Mouse (Mus musculus): ENCODE results near the gene Nsl1. TPM values are rescaled to one million over a fixed set of nuclear protein-coding genes. Genes with fewer than 3 reads are reported as not detected.

The Nsl1 gene
- polyA plus RNA-seq, 1 experiment: 3.2 TPM

- no peak for TF ChIP-seq GATA1 (IDR thresholded peaks at IDR 0.05; ENCODE audit: low read length)
- no peak for TF ChIP-seq TAL1 (IDR thresholded peaks at IDR 0.05; ENCODE audit: low read length)
- Histone ChIP-seq H3K36me3 (ENCODE audit: control insufficient read depth) (peaks cover 71% of the 10 kb centered on the region), H3K4me1 (ENCODE audit: control insufficient read depth) (peaks cover 31% of the 10 kb centered on the region), H3K9me3 (ENCODE audit: control insufficient read depth, low read length) (no peaks in the 10 kb centered on the region), H3K27me3 (ENCODE audit: control insufficient read depth) (no peaks in the 10 kb centered on the region), H3K4me3 (replicated peaks) (no peak overlapping the region)
Measured at GRCm38 (mm10) chr1:191084951-191085559, 22.2 kb downstream of the Nsl1 start.

- TF ChIP-seq TAL1 (IDR thresholded peaks at IDR 0.05; ENCODE audit: low read length) (no peak), GATA1 (IDR thresholded peaks at IDR 0.05; ENCODE audit: low read length) (no peak)
- Histone ChIP-seq H3K4me3 (replicated peaks) (no peak overlapping the region), H3K9me3 (ENCODE audit: control insufficient read depth, low read length) (no peaks in the 10 kb centered on the region), H3K27me3 (ENCODE audit: control insufficient read depth) (no peaks in the 10 kb centered on the region), H3K36me3 (ENCODE audit: control insufficient read depth) (peaks cover 66% of the 10 kb centered on the region), H3K4me1 (ENCODE audit: control insufficient read depth) (peaks cover 32% of the 10 kb centered on the region)
Measured at GRCm38 (mm10) chr1:191085597-191085996, 22.8 kb downstream of the Nsl1 start.

- peaks cover 32% of the 10 kb centered on the region for H3K4me1 ChIP-seq (ENCODE audit: control insufficient read depth)
- H3K27me3 ChIP-seq (ENCODE audit: control insufficient read depth): no peaks in the 10 kb centered on the region
- no peak for TF ChIP-seq TAL1 (IDR thresholded peaks at IDR 0.05; ENCODE audit: low read length)
- no peak for TF ChIP-seq GATA1 (IDR thresholded peaks at IDR 0.05; ENCODE audit: low read length)
- no peaks in the 10 kb centered on the region for H3K9me3 ChIP-seq (ENCODE audit: control insufficient read depth, low read length)
- peaks cover 59% of the 10 kb centered on the region for H3K36me3 ChIP-seq (ENCODE audit: control insufficient read depth)
- H3K4me3 ChIP-seq (replicated peaks): no peak overlapping the region
Measured at GRCm38 (mm10) chr1:191086304-191086878, 23.6 kb downstream of the Nsl1 start.

- Histone ChIP-seq H3K36me3 (ENCODE audit: control insufficient read depth) (peaks cover 54% of the 10 kb centered on the region), H3K27me3 (ENCODE audit: control insufficient read depth) (no peaks in the 10 kb centered on the region), H3K4me1 (ENCODE audit: control insufficient read depth) (peaks cover 32% of the 10 kb centered on the region), H3K9me3 (ENCODE audit: control insufficient read depth, low read length) (no peaks in the 10 kb centered on the region), H3K4me3 (replicated peaks) (no peak overlapping the region)
- no peak for TF ChIP-seq GATA1 (IDR thresholded peaks at IDR 0.05; ENCODE audit: low read length)
- no peak for TF ChIP-seq TAL1 (IDR thresholded peaks at IDR 0.05; ENCODE audit: low read length)
Measured at GRCm38 (mm10) chr1:191086960-191087359, 24.1 kb downstream of the Nsl1 start.

- H3K27me3 ChIP-seq (ENCODE audit: control insufficient read depth): no peaks in the 10 kb centered on the region
- H3K36me3 ChIP-seq (ENCODE audit: control insufficient read depth): peaks cover 45% of the 10 kb centered on the region
- H3K4me1 ChIP-seq (ENCODE audit: control insufficient read depth): peaks cover 32% of the 10 kb centered on the region
- H3K9me3 ChIP-seq (ENCODE audit: control insufficient read depth, low read length): no peaks in the 10 kb centered on the region
- no peak for TF ChIP-seq GATA1 (IDR thresholded peaks at IDR 0.05; ENCODE audit: low read length)
- TF ChIP-seq TAL1 (IDR thresholded peaks at IDR 0.05; ENCODE audit: low read length): no peak
- H3K4me3 ChIP-seq (replicated peaks): no peak overlapping the region
Measured at GRCm38 (mm10) chr1:191087955-191088354, 25.1 kb downstream of the Nsl1 start.

- Histone ChIP-seq H3K9me3 (ENCODE audit: control insufficient read depth, low read length) (no peaks in the 10 kb centered on the region), H3K4me1 (ENCODE audit: control insufficient read depth) (peaks cover 30% of the 10 kb centered on the region)
Measured at GRCm38 (mm10) chr1:191089355-191089754, 26.5 kb downstream of the Nsl1 start.

GRCm38 (mm10) chr1:191092050-191092449 lies 29.2 kb downstream of the Nsl1 start:
- Histone ChIP-seq H3K27me3 (ENCODE audit: control insufficient read depth) (peaks cover 22% of the 10 kb centered on the region), H3K4me1 (ENCODE audit: control insufficient read depth) (peaks cover 25% of the 10 kb centered on the region), H3K9me3 (ENCODE audit: control insufficient read depth, low read length) (no peaks in the 10 kb centered on the region), H3K36me3 (ENCODE audit: control insufficient read depth) (peaks cover 4% of the 10 kb centered on the region), H3K4me3 (replicated peaks) (no peak overlapping the region)
- TF ChIP-seq GATA1 (IDR thresholded peaks at IDR 0.05; ENCODE audit: low read length) (no peak), TAL1 (IDR thresholded peaks at IDR 0.05; ENCODE audit: low read length) (no peak)

More at GRCm38 (mm10) chr1:191089355-191089754, 26.5 kb downstream of the Nsl1 start:
- Histone ChIP-seq H3K27me3 (ENCODE audit: control insufficient read depth) (peaks cover 3% of the 10 kb centered on the region; the same call in 1 of the 2 replicates), H3K36me3 (ENCODE audit: control insufficient read depth) (peaks cover 31% of the 10 kb centered on the region), H3K4me3 (replicated peaks) (no peak overlapping the region)
- TF ChIP-seq GATA1 (IDR thresholded peaks at IDR 0.05; ENCODE audit: low read length) (no peak), TAL1 (IDR thresholded peaks at IDR 0.05; ENCODE audit: low read length) (no peak)

- TF ChIP-seq GATA1 (IDR thresholded peaks at IDR 0.05; ENCODE audit: low read length): no peak
- no peak for TF ChIP-seq TAL1 (IDR thresholded peaks at IDR 0.05; ENCODE audit: low read length)
- peaks cover 37% of the 10 kb centered on the region for H3K27me3 ChIP-seq (ENCODE audit: control insufficient read depth)
- H3K4me3 ChIP-seq (replicated peaks): no peak overlapping the region
- peaks cover 17% of the 10 kb centered on the region for H3K4me1 ChIP-seq (ENCODE audit: control insufficient read depth)
- no peaks in the 10 kb centered on the region; the same call in 1 of the 2 replicates for H3K36me3 ChIP-seq (ENCODE audit: control insufficient read depth)
- no peaks in the 10 kb centered on the region for H3K9me3 ChIP-seq (ENCODE audit: control insufficient read depth, low read length)
Measured at GRCm38 (mm10) chr1:191093578-191093977, 30.8 kb downstream of the Nsl1 start.

GRCm38 (mm10) chr1:191095019-191095418 lies 32.2 kb downstream of the Nsl1 start:
- Histone ChIP-seq H3K36me3 (ENCODE audit: control insufficient read depth) (no peaks in the 10 kb centered on the region), H3K4me3 (replicated peaks) (no peak overlapping the region), H3K4me1 (ENCODE audit: control insufficient read depth) (peaks cover 5% of the 10 kb centered on the region), H3K27me3 (ENCODE audit: control insufficient read depth) (peaks cover 51% of the 10 kb centered on the region), H3K9me3 (ENCODE audit: control insufficient read depth, low read length) (no peaks in the 10 kb centered on the region)
- TF ChIP-seq TAL1 (IDR thresholded peaks at IDR 0.05; ENCODE audit: low read length): no peak
- TF ChIP-seq GATA1 (IDR thresholded peaks at IDR 0.05; ENCODE audit: low read length): no peak

Data from erythroblast, embryonic 14.5 days (primary cell).